Mouse (Mus musculus) mesoderm, embryonic 11.5 days (tissue): ENCODE results near the gene Vps26b.
A peak's percentile ranks its signal among the peaks of the same experiment; 100 is the strongest.

Experiments used
- DNase-seq: peaks from one replicate; pipeline ENCODE4 v3.0.0-alpha.2; 2012; ENCODE audit warnings: low read depth, low spot score

The Vps26b gene

GRCm38 (mm10) chr9:27029828-27030762, at the start of gene Vps26b, which contains the start of gene Ncapd3:
Vps26b (minus strand) TSS chr9:27030065.
Ncapd3 (plus strand) TSS chr9:27030175.
- DNase-seq: peak; percentile 99

- no peak for DNase-seq
Measured at GRCm38 (mm10) chr9:27075812-27076211, 45.9 kb upstream of the Vps26b start.

GRCm38 (mm10) chr9:27074677-27075076, 44.8 kb upstream of the Vps26b start:
- DNase-seq: no peak

- DNase-seq: no peak
Measured at GRCm38 (mm10) chr9:27070895-27071294, 41.0 kb upstream of the Vps26b start.

GRCm38 (mm10) chr9:27058341-27058740, 28.5 kb upstream of the Vps26b start:
- no peak for DNase-seq

DNA sequence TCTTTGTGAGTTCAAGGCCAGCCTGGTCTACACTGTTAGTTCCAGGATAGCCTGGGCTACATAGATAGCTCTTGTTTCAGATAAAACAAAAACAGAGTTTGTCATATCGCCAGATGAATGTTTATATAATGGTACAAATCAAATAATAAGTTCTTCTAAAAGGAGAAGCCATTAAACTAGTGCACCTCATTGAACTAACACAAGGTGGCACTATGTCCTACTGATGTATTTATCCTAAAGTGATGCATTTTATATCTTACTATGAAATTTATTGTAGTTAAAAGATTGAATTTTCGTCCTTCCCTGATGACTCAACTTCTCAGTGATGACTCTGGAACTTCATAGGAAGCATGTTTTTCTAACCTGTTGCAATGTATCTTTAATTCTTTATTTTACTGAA, 19.6 kb upstream of the Vps26b start:
- no peak for DNase-seq

DNA sequence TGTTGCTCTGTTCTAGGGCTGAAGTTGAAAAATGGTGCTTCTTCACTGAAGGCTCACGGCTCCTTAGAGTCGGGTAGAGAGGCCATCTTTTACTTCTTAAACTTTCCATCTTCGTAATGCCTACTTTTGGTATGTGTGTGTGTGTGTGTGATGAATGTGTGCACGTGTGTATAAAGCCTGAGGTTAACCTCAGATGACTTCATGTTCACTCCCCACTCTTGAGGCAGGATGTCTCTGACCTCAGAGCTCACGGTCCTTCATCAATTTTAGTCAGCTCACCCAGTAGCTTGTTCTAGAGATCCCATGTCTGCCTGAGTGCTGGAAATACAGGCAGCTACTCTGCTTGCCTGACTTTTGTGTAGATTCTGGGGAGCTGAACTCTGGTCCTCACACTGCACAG, 14.0 kb upstream of the Vps26b start:
- no peak for DNase-seq

DNA sequence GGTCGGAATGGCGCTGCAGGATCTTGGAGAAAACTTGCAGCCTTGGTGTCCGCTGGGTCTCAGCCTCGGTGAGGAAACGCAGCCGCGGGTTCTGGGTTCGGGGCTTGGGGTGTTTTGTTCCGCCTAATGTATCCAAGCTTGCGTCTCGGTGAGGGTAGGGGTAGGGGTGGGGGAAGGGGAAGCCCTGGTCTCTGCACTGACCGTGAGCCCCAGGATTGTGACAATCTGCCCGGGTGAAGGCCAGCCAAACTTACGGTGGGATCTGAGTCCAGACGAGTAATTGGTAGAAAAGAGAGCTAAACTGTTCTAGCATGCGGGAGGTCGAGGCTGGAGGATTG, 867 bp upstream of the Vps26b start:
- DNase-seq: no peak

GRCm38 (mm10) chr9:27029022-27029827, 640 bp downstream of the Vps26b start:
- peak; percentile 22 for DNase-seq

GRCm38 (mm10) chr9:27026708-27027107, 3.2 kb downstream of the Vps26b start:
- DNase-seq: no peak

- no peak for DNase-seq
Measured at GRCm38 (mm10) chr9:27023681-27024080, 6.2 kb downstream of the Vps26b start.

DNA sequence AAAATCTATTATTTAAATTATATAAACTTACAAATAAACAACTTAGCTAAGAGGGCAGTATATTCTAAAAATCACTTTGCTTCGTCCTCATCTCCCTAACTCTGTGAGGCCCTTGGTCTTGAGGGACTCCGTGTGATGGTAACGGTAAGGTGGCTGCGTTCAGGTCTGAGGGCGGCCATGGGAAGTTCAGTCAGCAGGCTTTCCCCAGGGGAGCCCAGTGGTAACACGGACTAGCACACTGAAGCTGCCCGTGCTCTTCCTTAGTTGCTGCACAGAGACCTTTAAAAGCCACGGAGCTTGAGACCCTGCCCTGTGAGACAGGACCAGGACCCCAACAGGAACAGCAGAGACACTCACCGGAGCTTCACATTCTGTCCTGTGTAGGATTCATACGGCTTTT, 10.9 kb downstream of the Vps26b start:
- no peak for DNase-seq

DNA sequence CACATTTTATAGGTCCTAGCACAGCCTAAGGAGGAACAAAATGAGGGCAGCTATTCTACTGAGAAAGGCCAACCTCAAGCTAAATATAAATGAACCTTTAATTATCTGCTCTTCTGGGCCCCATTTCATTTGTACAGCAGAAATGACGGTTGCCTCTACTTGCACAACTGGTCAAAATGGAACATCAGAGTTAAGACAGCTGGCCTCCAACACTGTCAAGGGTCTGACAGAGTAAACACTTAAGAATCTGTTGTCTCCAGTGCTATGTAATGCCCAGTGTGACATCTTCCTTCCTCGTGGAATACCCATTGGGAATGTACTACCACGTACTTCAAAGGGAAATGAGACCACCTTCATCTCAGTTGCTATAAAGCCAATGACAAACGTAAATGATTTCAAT, 18.3 kb downstream of the Vps26b start:
- no peak for DNase-seq

- DNase-seq: no peak
Measured at GRCm38 (mm10) chr9:27009231-27009630, 20.6 kb downstream of the Vps26b start.

DNA sequence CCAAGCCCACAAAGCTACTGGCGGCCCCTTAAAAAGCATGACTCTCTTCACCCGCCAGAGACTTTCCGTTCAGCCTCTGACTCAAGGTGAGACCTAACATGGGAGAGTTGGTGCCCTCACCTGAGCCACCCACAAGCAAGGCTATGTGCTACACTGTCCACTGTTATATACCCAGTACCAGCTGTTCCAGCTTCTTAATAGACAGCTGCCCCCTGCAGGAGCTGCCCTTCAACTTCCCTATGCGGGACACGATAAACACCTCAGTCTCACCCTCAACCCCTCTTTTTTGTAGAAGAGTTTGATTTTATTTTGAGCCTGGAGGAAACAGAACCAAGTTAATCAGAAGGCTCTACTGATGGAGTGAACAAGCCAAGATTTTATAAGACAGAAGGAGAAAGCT, 23.0 kb downstream of the Vps26b start:
- DNase-seq: no peak

- no peak for DNase-seq
Measured at GRCm38 (mm10) chr9:27005933-27006332, 23.9 kb downstream of the Vps26b start.

- DNase-seq: no peak
Measured at GRCm38 (mm10) chr9:27005231-27005630, 24.6 kb downstream of the Vps26b start.

DNA sequence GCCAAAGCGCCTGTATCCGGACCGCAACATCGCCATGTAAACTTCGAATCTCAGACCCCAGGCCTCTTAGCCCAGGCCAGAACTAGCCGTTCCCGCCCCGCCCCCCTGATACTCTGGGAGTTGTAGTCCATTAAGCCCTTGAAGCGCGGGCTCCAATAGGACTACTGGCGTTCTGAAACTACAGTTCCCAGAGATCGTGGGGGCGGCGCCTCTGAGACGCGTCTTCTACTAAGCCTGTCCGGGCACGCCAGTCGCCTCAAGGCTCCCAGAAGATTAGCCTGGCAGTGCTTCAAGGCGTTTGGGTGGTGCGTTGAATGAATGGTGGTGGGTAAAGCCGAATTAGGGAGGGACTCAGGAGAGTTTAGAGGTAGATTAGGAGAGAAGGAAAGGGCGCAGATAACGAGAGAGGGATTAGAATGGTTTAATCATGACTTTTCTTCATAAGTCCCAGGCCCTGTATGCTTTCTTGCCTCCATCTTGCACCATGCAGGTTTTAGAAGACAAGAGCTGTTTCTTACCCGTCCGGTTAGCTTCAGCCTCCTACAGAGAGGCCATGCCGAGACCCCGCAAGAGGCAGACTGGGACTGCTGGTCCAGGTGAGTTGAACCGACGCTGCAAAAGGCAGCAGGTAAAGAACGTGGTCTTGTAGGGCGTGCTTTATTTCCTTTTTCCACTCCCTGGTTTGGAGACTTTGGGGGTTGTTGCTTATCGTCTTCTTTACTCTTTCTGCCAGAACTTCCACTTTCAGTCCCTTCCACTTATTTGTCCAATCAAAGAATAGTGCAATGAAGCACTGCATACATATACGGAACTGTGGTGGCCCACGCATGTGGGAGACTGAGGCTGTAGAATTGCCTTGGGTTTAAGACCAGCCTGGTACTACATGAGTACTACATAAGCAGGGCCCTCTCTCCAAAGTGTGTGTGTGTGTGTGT, 30.1 kb downstream of the Vps26b start, which contains the start of the genes Acad8 and Thyn1:
Gene Acad8 (minus strand): TSS at position 106 of the 935 bp plus-strand sequence.
Gene Thyn1 (plus strand): TSS at position 250 of the 935 bp plus-strand sequence.
- peak; percentile 95 for DNase-seq

- DNase-seq: no peak
Measured at GRCm38 (mm10) chr9:26998669-26999460, 31.0 kb downstream of the Vps26b start.

GRCm38 (mm10) chr9:26997501-26997900, 32.4 kb downstream of the Vps26b start:
- DNase-seq: no peak
